Mouse (Mus musculus): ENCODE measurements at regions not wholly inside any gene's neighbourhood (a gene's known extent, or its start where the extent isn't known, plus 50 kb on each side); places are given as distances from the start of the nearest gene placed in this dataset.

- H3K9ac ChIP-seq (ENCODE audit: low read depth, low read length) = no peak overlapping the region
- 80% methylated on average over 8 of the region's 8 CpGs for WGBS
- no peaks in the 10 kb centered on the region for H3K36me3 ChIP-seq (ENCODE audit: control insufficient read depth, insufficient read depth, low read length)
- H3K4me3 ChIP-seq (ENCODE audit: low read depth, low read length) = no peak overlapping the region
- ATAC-seq (replicated peaks; ENCODE audit: low FRiP score) (no peak), DNase-seq (ENCODE audit: low spot score) (no peak)
- H3K9me3 ChIP-seq (ENCODE audit: control insufficient read depth, low read length) = no peaks in the 10 kb centered on the region
- no peak overlapping the region for H3K4me2 ChIP-seq
- H3K27ac ChIP-seq (ENCODE audit: low read depth, low read length) = no peak overlapping the region
- no peaks in the 10 kb centered on the region for H3K27me3 ChIP-seq (replicated peaks; ENCODE audit: control insufficient read depth, insufficient read depth, low read length)
- no peaks in the 10 kb centered on the region for H3K4me1 ChIP-seq (replicated peaks; ENCODE audit: control insufficient read depth, insufficient read depth, low read length)
Observed at GRCm38 (mm10) chr7:74632217-74632616, 77.6 kb upstream of the Slco3a1 start.

GRCm38 (mm10) chr7:74628799-74629468 is 74.4 kb upstream of the Slco3a1 start:
- ATAC-seq (replicated peaks; ENCODE audit: low FRiP score) (no peak), DNase-seq (ENCODE audit: low spot score) (no peak)
- Histone ChIP-seq H3K9ac (ENCODE audit: low read depth, low read length) (no peak overlapping the region), H3K4me1 (replicated peaks; ENCODE audit: control insufficient read depth, insufficient read depth, low read length) (no peaks in the 10 kb centered on the region), H3K27me3 (replicated peaks; ENCODE audit: control insufficient read depth, insufficient read depth, low read length) (no peaks in the 10 kb centered on the region), H3K4me3 (ENCODE audit: low read depth, low read length) (no peak overlapping the region), H3K4me2 (no peak overlapping the region), H3K36me3 (ENCODE audit: control insufficient read depth, insufficient read depth, low read length) (no peaks in the 10 kb centered on the region), H3K27ac (ENCODE audit: low read depth, low read length) (no peak overlapping the region), H3K9me3 (ENCODE audit: control insufficient read depth, low read length) (no peaks in the 10 kb centered on the region)
- WGBS = 72% methylated on average over 6 of the region's 6 CpGs
